Mouse (Mus musculus) erythroblast, embryonic 14.5 days (primary cell): ENCODE results near the gene Btbd9.

Experiments
- GATA1 ChIP-seq: IDR thresholded peaks from 2 replicates; pipeline ENCODE4 v1.6.1; 2012; ENCODE audit warnings: low read length, inconsistent platforms, mixed read lengths
- TAL1 ChIP-seq: IDR thresholded peaks from 3 replicates; pipeline ENCODE4 v1.6.1; 2012; ENCODE audit warnings: low read length, inconsistent platforms, mixed read lengths

DNA sequence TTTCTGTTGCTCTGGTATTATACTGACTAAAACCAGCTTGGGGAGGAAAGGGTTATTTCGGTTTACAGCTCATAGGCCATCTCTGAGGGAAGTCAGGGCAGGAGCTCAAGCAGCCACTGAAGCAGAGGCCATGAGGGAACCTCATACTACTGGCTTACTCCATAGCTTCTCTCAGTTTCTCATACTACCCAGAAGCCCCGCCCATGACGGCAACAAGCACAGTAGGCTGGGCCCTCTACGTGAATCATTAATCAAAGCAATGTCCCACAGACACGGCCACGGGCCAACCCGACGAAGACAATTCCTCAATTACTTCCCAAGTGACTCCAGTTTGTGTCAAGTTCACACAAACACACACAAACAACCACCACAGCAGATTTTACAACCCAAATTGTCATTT is 6.1 kb downstream of the Btbd9 start:
- TF ChIP-seq GATA1 (no peak), TAL1 (no peak)
